Mouse (Mus musculus): ENCODE data around the gene Zdhhc21.
A peak's percentile ranks its signal among the peaks of the same experiment; 100 is the strongest.

Gene Zdhhc21

DNA sequence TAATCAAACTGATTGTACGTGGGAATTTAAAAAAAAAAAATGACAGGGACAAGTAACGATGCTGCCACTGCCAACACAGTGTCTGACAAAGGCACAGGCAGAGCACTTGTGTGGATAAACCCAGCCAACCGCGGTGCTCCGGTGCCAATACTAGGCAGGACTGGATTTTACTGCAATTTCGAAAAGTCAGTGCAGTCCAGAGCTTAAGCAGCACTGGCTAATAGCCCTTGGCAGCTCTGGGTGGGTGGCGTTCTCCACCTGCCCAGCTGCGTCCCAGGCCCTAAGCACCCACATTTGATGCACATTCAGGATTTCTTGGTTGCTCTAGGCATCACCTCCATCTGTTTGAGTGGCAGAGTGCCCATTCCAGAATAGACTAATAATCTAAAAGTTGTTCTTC is 3.6 kb upstream of the Zdhhc21 start:
- DNase-seq (ENCODE audit: low spot score): no peak

GRCm38 (mm10) chr4:82861451-82861850 is 1.7 kb upstream of the Zdhhc21 start:
- no peak for DNase-seq (ENCODE audit: low spot score)

GRCm38 (mm10) chr4:82860566-82860965 is 808 bp upstream of the Zdhhc21 start:
- DNase-seq (ENCODE audit: low spot score): no peak

- DNase-seq (ENCODE audit: low spot score): peak; percentile 9
Measured at GRCm38 (mm10) chr4:82858431-82859010, 1.2 kb downstream of the Zdhhc21 start.

GRCm38 (mm10) chr4:82856986-82857385 is 2.8 kb downstream of the Zdhhc21 start:
- DNase-seq (ENCODE audit: low spot score): no peak

DNA sequence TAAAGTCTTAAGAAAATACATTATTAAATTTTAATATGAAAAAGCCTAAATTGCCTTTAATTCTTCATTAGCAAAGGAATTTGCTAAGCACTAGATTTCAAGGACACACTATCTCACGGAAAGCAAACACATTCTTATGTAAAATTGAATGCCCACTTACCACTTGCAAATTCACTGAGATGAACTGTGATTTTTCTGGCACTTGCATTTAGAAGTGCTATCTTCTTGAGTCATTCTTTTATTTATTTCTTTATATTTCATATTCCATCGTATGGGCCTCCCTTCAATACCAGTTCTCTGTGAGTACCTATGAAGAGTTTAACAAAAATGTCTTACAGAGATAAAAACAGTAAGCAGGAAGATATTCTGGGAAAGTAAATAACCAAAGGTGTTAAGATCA is 5.9 kb downstream of the Zdhhc21 start:
- no peak for DNase-seq (ENCODE audit: low spot score)

DNA sequence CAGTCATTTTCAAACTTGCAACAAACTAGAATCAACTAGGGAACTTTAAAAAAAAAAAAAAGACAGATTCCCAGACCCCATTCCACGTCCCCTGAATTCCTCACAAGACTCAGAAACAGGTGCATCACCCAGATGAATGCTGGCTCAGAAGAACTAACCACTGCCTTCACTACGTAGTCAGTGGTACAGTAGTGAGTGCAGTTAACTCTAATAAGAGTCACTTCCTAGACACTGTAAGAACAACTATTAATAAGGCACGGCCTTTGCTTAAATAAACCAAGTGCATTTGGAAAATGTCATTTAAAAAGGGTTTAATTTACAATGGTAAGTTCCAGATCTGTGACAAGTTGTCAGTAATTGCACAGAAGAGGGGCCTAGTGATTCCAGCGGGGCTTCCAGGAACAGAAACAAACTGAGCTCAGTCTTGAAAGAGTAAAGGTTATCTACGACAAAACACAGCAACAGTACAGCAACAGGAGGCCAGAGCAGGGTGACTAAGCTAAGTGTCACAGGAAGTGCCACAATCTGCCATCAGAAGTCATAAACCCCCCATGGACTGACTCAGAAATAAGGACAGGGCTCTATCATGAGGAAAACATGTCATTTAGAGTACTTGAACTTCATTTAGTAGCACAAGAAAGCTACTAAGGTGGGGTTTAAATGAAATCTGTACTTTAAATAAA is 11.1 kb downstream of the Zdhhc21 start:
- no peak for DNase-seq (ENCODE audit: low spot score)

GRCm38 (mm10) chr4:82837526-82838240 is 22.1 kb downstream of the Zdhhc21 start:
- DNase-seq (ENCODE audit: low spot score): peak; percentile 56

GRCm38 (mm10) chr4:82831155-82831554 is 28.6 kb downstream of the Zdhhc21 start:
- no peak for DNase-seq (ENCODE audit: low spot score)

DNA sequence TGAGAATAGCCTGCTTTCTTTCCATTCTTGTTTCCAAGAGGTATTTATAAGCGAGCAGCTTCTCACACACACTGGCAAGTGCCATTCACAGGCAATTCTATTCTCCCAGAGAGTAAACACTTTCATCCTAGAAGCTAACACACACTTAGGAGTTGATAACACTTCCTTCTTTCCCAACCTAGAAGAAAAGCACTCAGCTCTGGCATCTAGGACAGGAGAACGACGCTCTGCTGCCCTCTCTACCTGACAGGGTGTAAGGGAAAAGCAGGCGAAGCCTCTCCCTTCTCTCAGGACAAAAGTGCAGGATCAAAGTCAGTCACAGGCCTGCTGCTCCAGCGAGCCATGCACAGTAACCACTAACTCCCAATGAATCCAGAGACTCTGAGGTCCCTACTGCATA is 30.3 kb downstream of the Zdhhc21 start:
- DNase-seq (ENCODE audit: low spot score): no peak

- no peak for DNase-seq (ENCODE audit: low spot score)
Measured at GRCm38 (mm10) chr4:82827001-82827400, 32.8 kb downstream of the Zdhhc21 start.

DNA sequence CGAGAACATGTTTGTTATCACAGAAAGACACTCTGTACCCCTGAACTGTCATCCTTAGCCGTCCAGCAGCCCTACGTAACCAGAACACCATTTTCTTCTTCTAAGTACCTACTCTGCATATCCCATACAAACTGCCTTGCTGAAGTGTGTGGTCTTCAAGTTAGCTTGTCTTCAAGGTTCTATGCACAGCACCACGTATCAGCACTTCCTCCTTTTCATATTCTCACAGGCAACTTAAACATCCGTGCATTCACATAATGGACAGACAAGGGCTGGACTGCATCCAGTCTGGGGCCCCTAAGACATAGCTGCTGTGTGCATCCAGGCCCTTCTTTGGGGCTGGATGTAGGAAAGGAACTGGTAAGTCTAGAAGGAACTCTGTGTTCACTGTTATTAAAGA is 41.9 kb downstream of the Zdhhc21 start:
- DNase-seq (ENCODE audit: low spot score): no peak

GRCm38 (mm10) chr4:82816351-82816750 is 43.4 kb downstream of the Zdhhc21 start:
- DNase-seq (ENCODE audit: low spot score): no peak

DNA sequence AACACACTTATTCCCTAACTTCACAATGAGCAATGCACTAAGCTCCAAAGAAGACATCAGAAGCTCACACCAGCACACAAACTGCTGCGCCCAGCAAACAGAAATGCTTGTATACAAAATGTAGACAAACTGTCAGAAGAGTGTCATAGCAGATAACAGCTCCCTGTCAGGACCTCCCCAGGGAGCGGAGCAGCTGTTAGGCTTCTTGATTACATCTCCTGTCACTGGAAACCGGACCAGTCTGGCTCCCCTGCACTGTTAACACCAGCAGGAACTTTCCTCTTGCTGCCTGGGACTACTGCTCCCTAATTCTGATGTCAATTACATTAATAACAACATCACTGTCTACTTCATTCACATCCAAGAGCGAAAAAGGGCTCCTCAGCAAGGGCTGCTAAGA is 44.5 kb downstream of the Zdhhc21 start:
- DNase-seq (ENCODE audit: low spot score): peak; percentile 41

DNA sequence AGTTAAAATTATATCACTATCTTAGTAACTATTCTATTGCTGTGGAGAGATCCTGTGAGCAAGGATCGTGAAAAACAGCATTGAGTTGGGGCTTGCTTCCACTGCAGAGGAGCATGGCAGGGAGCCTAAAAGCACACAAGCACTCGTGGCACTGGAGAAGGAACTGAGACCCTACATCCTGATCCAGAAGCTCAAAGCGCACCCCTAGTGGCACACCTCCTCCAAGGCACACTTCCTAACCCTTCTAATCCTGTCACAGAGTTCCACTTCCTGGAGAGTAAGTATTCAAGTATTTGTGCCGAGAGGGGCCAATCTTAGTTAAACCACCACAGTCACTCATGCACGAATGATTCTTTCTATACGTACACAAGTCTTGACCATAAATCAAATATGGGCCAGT is 46.4 kb downstream of the Zdhhc21 start:
- DNase-seq (ENCODE audit: low spot score): no peak

- DNase-seq (ENCODE audit: low spot score): no peak
Measured at GRCm38 (mm10) chr4:82807811-82808210, 51.9 kb downstream of the Zdhhc21 start.

GRCm38 (mm10) chr4:82806176-82806757 is 53.5 kb downstream of the Zdhhc21 start:
- no peak for DNase-seq (ENCODE audit: low spot score)

- peak; percentile 77 for DNase-seq (ENCODE audit: low spot score)
Measured at GRCm38 (mm10) chr4:82804019-82804418, 55.7 kb downstream of the Zdhhc21 start.

- no peak for DNase-seq (ENCODE audit: low spot score)
Measured at GRCm38 (mm10) chr4:82793608-82794007, 66.2 kb downstream of the Zdhhc21 start.

DNA sequence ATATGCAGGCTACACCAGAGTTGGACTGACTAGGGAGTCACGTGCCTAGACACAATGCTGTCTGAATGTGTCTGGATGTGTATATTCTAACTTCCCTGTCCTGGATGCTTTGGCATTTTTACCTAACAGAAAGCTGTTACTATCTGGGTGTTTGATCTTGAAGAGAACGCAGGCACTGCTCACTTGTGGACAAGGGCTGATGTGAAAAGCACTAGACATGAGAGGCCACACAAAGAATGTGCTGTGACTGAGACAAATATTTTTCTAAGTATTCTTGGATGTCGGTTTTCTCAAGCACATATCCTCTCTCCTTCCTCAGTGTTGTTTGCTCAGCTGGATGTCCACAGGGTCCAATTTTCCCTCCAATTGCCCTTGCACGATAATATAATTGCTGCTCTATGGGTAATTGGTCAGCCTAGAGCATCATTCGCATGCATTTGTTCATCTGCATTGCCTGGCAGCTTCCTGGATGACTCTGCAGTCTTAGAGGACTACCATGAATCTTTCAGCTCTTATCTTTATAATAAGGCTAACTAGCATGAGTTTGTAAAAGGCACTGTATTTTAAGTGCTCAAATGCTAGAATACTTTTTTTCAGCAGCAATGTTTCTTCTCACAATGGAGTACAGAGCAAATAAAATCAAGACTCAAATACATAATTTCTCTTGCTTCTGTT is 66.7 kb downstream of the Zdhhc21 start:
- DNase-seq (ENCODE audit: low spot score): no peak

DNA sequence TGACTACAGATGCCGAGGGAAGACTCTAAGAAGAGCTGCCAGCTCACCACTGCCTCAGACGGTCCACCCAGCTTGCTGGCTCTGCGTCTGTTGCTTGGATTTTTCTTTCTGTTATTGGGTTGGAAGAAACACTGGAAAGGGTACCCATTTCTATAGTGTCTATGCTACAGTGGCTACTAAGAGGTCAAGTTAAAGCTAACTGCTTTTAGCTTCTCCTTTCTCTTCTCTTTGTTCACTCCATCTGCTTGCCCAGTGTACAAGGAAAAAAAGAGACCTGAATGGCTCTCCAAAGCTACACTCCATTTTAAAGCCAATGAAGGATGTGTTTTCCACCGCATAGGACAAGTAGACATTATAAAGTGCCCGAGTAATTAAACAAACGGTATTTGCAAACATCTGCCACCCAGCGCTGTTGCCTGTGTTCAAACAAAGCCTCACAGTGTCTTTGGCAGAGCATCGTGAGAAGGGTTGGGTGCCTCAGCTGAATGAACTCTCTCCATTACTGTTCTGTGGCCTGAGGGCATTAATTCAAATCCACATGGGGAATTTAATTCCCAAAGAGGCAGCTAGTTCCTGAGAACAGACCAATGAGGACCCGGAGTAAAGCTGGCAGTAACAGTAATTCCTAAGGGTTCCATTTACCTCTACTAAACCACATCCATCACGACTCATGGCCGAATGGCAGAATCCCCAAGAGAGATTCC is 94.1 kb downstream of the Zdhhc21 start:
- DNase-seq (ENCODE audit: low spot score): no peak

GRCm38 (mm10) chr4:82763586-82763985 is 96.2 kb downstream of the Zdhhc21 start:
- DNase-seq (ENCODE audit: low spot score): no peak

Data from retina, embryonic 14.5 days (tissue).